Mouse (Mus musculus) liver (tissue): ENCODE measurements around the gene St8sia1.
"Not testable (repeated sequence)": the region's sequence is repeated elsewhere in the genome, so short reads cannot be mapped to it uniquely, and the experiment has no call there.

ENCODE experiments used
- DNase-seq: peaks from one replicate; pipeline ENCODE4 v3.0.0-alpha.2; 2020; ENCODE audit warnings: mixed read lengths

Gene St8sia1

GRCm38 (mm10) chr6:142964076-142964530 is at the start of gene St8sia1:
Gene St8sia1, minus strand, starts transcription at chr6:142964452.
- peak; percentile 22 for DNase-seq

- no peak for DNase-seq
These were observed 48.4 kb upstream of the St8sia1 start for GRCm38 (mm10) chr6:143012513-143013215.

- no peak for DNase-seq
These were observed 44.6 kb upstream of the St8sia1 start for GRCm38 (mm10) chr6:143008865-143009264.

GRCm38 (mm10) chr6:143005209-143005608 is 41.0 kb upstream of the St8sia1 start:
- DNase-seq: not testable (repeated sequence)

- no peak for DNase-seq
These were observed 40.5 kb upstream of the St8sia1 start for GRCm38 (mm10) chr6:143004801-143005200.

GRCm38 (mm10) chr6:142998221-142998999 is 34.2 kb upstream of the St8sia1 start:
- no peak for DNase-seq

- DNase-seq: no peak
These were observed 32.6 kb upstream of the St8sia1 start for GRCm38 (mm10) chr6:142996887-142997286.

GRCm38 (mm10) chr6:142995567-142995966 is 31.3 kb upstream of the St8sia1 start:
- DNase-seq: no peak

GRCm38 (mm10) chr6:142994821-142995220 is 30.6 kb upstream of the St8sia1 start:
- no peak for DNase-seq

GRCm38 (mm10) chr6:142993705-142994698 is 29.8 kb upstream of the St8sia1 start:
- no peak for DNase-seq

- DNase-seq: no peak
These were observed 28.7 kb upstream of the St8sia1 start for GRCm38 (mm10) chr6:142992971-142993370.

GRCm38 (mm10) chr6:142992099-142992498 is 27.8 kb upstream of the St8sia1 start:
- DNase-seq: no peak

GRCm38 (mm10) chr6:142991391-142992059 is 27.3 kb upstream of the St8sia1 start:
- no peak for DNase-seq

- DNase-seq: no peak
These were observed 26.3 kb upstream of the St8sia1 start for GRCm38 (mm10) chr6:142990516-142990915.

- DNase-seq: no peak
These were observed 25.2 kb upstream of the St8sia1 start for GRCm38 (mm10) chr6:142989495-142989894.

GRCm38 (mm10) chr6:142988753-142989152 is 24.5 kb upstream of the St8sia1 start:
- DNase-seq: peak; percentile 70

GRCm38 (mm10) chr6:142988231-142988630 is 24.0 kb upstream of the St8sia1 start:
- no peak for DNase-seq

- DNase-seq: no peak
These were observed 23.4 kb upstream of the St8sia1 start for GRCm38 (mm10) chr6:142987616-142988015.

- DNase-seq: not testable (repeated sequence)
These were observed 22.5 kb upstream of the St8sia1 start for GRCm38 (mm10) chr6:142986706-142987105.

- not testable (repeated sequence) for DNase-seq
These were observed 21.4 kb upstream of the St8sia1 start for GRCm38 (mm10) chr6:142985561-142986238.
